16 mouse cellular contexts compared by ENCODE assay signal in the genomic region with DNA sequence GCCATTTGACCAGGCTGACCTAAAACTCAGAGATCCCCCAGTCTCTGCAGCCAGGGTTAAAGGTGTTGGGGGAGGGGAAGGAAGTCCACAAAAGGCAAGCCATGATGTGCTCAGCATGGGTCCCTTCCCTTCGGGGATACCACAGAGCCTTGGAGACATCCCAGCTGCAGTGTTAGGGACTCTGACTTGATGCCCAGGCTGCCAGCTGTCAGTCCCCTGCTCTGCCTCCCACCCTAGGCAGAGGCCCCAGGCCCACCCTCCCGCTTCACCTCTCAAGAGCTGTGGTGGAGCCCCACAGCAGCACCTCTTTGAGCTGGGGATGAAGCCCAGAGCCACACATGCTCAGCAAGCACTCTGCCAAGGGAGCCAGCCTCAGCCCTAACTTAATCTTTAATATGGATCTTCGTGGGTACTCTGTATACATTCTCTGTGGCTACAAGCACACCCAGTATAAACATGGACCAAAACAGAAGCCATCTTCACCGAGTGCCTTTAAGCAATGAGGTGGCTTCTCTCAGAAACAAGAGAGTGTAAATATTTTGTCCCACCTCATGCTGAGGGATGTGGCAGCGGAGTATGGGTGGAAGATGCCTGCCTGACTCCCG. TPM values are rescaled to one million over a fixed set of nuclear protein-coding genes. Genes with fewer than 3 reads are reported as not detected.
DNase-seq lines count a peak whose midpoint lies in the region; ATAC-seq and TF ChIP-seq lines count a peak whose summit lies in the region.
"Had no signal": no experiment of that assay in that cellular context is flagged by ENCODE, and none has a peak within 500 bp of the region (broad histone marks: within the 10 kb centered on the region; RNA-seq: fewer than 3 reads in every experiment).

No protein-coding gene starts in this region.

- DNase-seq in layer of hippocampus, adult 2 months (ENCODE audit: low spot score in 2 of 2) = no peak
- no peak for DNase-seq in layer of hippocampus, adult 9-11 months
- DNase-seq in CD4-positive helper T cell, adult 2 months (ENCODE audit: low read depth, low spot score) = peak; percentile 58
- no peak for DNase-seq in urinary bladder, adult 2 months (ENCODE audit: low spot score)
- DNase-seq in Muller cell, postnatal 12 days (ENCODE audit: inconsistent ontology term) = no peak
- no peak for DNase-seq in heart, adult 11 months
- DNase-seq: adrenal gland, postnatal 25 days; cerebellum, adult 8-10 months; kidney, adult 11 months; right cerebral cortex, postnatal 4 days had no signal

- H3K4me3 ChIP-seq in layer of hippocampus, adult 2 months = peak overlapping the region; percentile 37
- H3K4me3 ChIP-seq in forebrain, embryonic 13.5 days = no peak overlapping the region
- H3K4me3 ChIP-seq in limb, embryonic 15.5 days = no peak overlapping the region
- H3K4me3 ChIP-seq: embryonic facial prominence, embryonic 12.5 days; liver, embryonic 15.5 days had no signal

- peaks cover 42% of the 10 kb centered on the region for H3K4me1 ChIP-seq in forebrain, embryonic 13.5 days
- peaks cover 31% of the 10 kb centered on the region for H3K4me1 ChIP-seq in limb, embryonic 15.5 days

- H3K36me3 ChIP-seq in forebrain, embryonic 13.5 days (ENCODE audit: poor library complexity, severe bottlenecking) = no peaks in the 10 kb centered on the region
- H3K36me3 ChIP-seq in limb, embryonic 15.5 days = no peaks in the 10 kb centered on the region
- H3K36me3 ChIP-seq: embryonic facial prominence, embryonic 12.5 days; liver, embryonic 15.5 days had no signal

- no peak for ATAC-seq in forebrain, embryonic 13.5 days
- ATAC-seq in limb, embryonic 15.5 days (ENCODE audit: insufficient number of reproducible peaks, low FRiP score, low TSS enrichment, low read depth) = no peak
- ATAC-seq: Patski had no signal

- peak overlapping the region; percentile 30; the same call in 1 of the 2 replicates for H3K9ac ChIP-seq in forebrain, embryonic 13.5 days
- no peak overlapping the region for H3K9ac ChIP-seq in limb, embryonic 15.5 days
- H3K9ac ChIP-seq: embryonic facial prominence, embryonic 12.5 days; liver, embryonic 15.5 days had no signal

- 63% methylated on average over 6 of the region's 6 CpGs for WGBS in forebrain, embryonic 13.5 days
- 61% methylated on average over 6 of the region's 6 CpGs for WGBS in limb, embryonic 15.5 days

- no peaks in the 10 kb centered on the region for H3K27me3 ChIP-seq in forebrain, embryonic 13.5 days
- H3K27me3 ChIP-seq in limb, embryonic 15.5 days = no peaks in the 10 kb centered on the region; the same call in 1 of the 2 replicates
- H3K27me3 ChIP-seq: embryonic facial prominence, embryonic 12.5 days; Patski had no signal

- no peak for TF ChIP-seq CTCF in layer of hippocampus, adult 2 months (conservative IDR thresholded peaks at IDR 0.05)

- H3K27ac ChIP-seq in layer of hippocampus, adult 2 months = peak overlapping the region; percentile 81
- peak overlapping the region; percentile 95 for H3K27ac ChIP-seq in forebrain, embryonic 13.5 days
- no peak overlapping the region for H3K27ac ChIP-seq in limb, embryonic 15.5 days
- H3K27ac ChIP-seq: embryonic facial prominence, embryonic 12.5 days; liver, embryonic 15.5 days had no signal

- H3K4me2 ChIP-seq in forebrain, embryonic 13.5 days = peak overlapping the region; percentile 47
- H3K4me2 ChIP-seq in limb, embryonic 15.5 days = 0 out of 2 replicates have a peak overlapping the region, but pooled peaks have one; percentile 3
- H3K4me2 ChIP-seq: embryonic facial prominence, embryonic 12.5 days; heart, embryonic 11.5 days; liver, embryonic 15.5 days had no signal

- no peaks in the 10 kb centered on the region for H3K9me3 ChIP-seq in forebrain, embryonic 13.5 days (replicated peaks)
- no peaks in the 10 kb centered on the region for H3K9me3 ChIP-seq in limb, embryonic 15.5 days
- H3K9me3 ChIP-seq: embryonic facial prominence, embryonic 12.5 days; liver, embryonic 15.5 days had no signal

RNA-seq across cellular contexts. Expression of gene Abcb9, which starts 17.6 kb away (rescaled TPM):
- 10 to 100 TPM; 27.0 to 31.7 TPM for total RNA-seq in layer of hippocampus, adult 2 months (2021)
- 5.8 and 6.1 TPM in 2 replicates for polyA plus RNA-seq in forebrain, embryonic 13.5 days (2015; fragmentation: Nextera tagmentation; extraction: Ambion mirVana)
- 2.9 and 3.1 TPM in 2 replicates for polyA plus RNA-seq in limb, embryonic 15.5 days (2015; fragmentation: Nextera tagmentation; extraction: Ambion mirVana)
- 2.2 and 3.8 TPM in 2 replicates for polyA plus RNA-seq in urinary bladder, adult 2 months (2012; rRNA removed)

RNA-seq across cellular contexts. Expression of gene Ogfod2, which starts 34.1 kb away (rescaled TPM):
- 10 to 100 TPM; 32.7 to 38.7 TPM for total RNA-seq in layer of hippocampus, adult 2 months (2021)
- 23.5 and 24.3 TPM in 2 replicates for polyA plus RNA-seq in forebrain, embryonic 13.5 days (2015; fragmentation: Nextera tagmentation; extraction: Ambion mirVana)
- 24.8 and 26.4 TPM in 2 replicates for polyA plus RNA-seq in limb, embryonic 15.5 days (2015; fragmentation: Nextera tagmentation; extraction: Ambion mirVana)
- polyA plus RNA-seq in urinary bladder, adult 2 months (2012; rRNA removed) = 24.8 and 32.2 TPM in 2 replicates

RNA-seq across cellular contexts. Expression of gene Arl6ip4, which starts 37.9 kb away (rescaled TPM):
- 10 to 100 TPM; 49.8 to 52.2 TPM for total RNA-seq in layer of hippocampus, adult 2 months (2021)
- 80.8 and 83.0 TPM in 2 replicates for polyA plus RNA-seq in forebrain, embryonic 13.5 days (2015; fragmentation: Nextera tagmentation; extraction: Ambion mirVana)
- 93.1 and 97.2 TPM in 2 replicates for polyA plus RNA-seq in limb, embryonic 15.5 days (2015; fragmentation: Nextera tagmentation; extraction: Ambion mirVana)
- 62.5 and 67.0 TPM in 2 replicates for polyA plus RNA-seq in urinary bladder, adult 2 months (2012; rRNA removed)

RNA-seq across cellular contexts. Expression of gene Vps37b, which starts 45.9 kb away (rescaled TPM):
- total RNA-seq in layer of hippocampus, adult 2 months (2021) = 10 to 100 TPM; 36.8 to 42.2 TPM
- polyA plus RNA-seq in forebrain, embryonic 13.5 days (2015; fragmentation: Nextera tagmentation; extraction: Ambion mirVana) = 86.5 and 92.2 TPM in 2 replicates
- 34.7 and 37.8 TPM in 2 replicates for polyA plus RNA-seq in limb, embryonic 15.5 days (2015; fragmentation: Nextera tagmentation; extraction: Ambion mirVana)
- polyA plus RNA-seq in urinary bladder, adult 2 months (2012; rRNA removed) = 34.2 and 38.8 TPM in 2 replicates
